Mouse (Mus musculus): ENCODE results near the gene Ier5.

- TF ChIP-seq POLR2A (IDR thresholded peaks at IDR 0.05; ENCODE audit: low read depth, low read length), result no peak
- TF ChIP-seq CTCF (conservative IDR thresholded peaks at IDR 0.05 in 1 of 2, IDR thresholded peaks at IDR 0.05 in 1 of 2; ENCODE audit: low read depth in 2 of 2, low read length in 2 of 2), result no peak
- no peak for TF ChIP-seq ZMIZ1 (IDR thresholded peaks at IDR 0.05; ENCODE audit: low read depth, low read length)
- peak; percentile 64; the same call in 1 of the 2 replicates for TF ChIP-seq MEF2A (IDR thresholded peaks at IDR 0.05; ENCODE audit: borderline replicate concordance, low read depth, low read length)
- TF ChIP-seq NRF1 (IDR thresholded peaks at IDR 0.05; ENCODE audit: low read depth, low read length), result peak; percentile 73
- TF ChIP-seq MXI1 (IDR thresholded peaks at IDR 0.05; ENCODE audit: low read depth, low read length), result no peak
- TF ChIP-seq BHLHE40 (IDR thresholded peaks at IDR 0.05; ENCODE audit: low read depth, low read length), result peak; percentile 38; the same call in 1 of the 2 replicates
- TF ChIP-seq HCFC1 (IDR thresholded peaks at IDR 0.05; ENCODE audit: low read depth, low read length), result no peak
- TF ChIP-seq CHD2 (IDR thresholded peaks at IDR 0.05; ENCODE audit: low read length), result no peak
- no peak for TF ChIP-seq GABPA (IDR thresholded peaks at IDR 0.05; ENCODE audit: insufficient replicate concordance, low read depth, low read length)
- TF ChIP-seq EP300 (IDR thresholded peaks at IDR 0.05; ENCODE audit: low read length), result peak; percentile 83
- no peak; the same call in 1 of the 2 replicates for TF ChIP-seq RAD21 (IDR thresholded peaks at IDR 0.05; ENCODE audit: low read depth, low read length)
- no peak for TF ChIP-seq MYC (IDR thresholded peaks at IDR 0.05; ENCODE audit: low read depth, low read length)
Measured at GRCm38 (mm10) chr1:155062057-155062456, 37.4 kb downstream of the Ier5 start.
